Mouse (Mus musculus) megakaryocyte, adult 5-6 weeks (primary cell): Measurements from ENCODE around the gene Ush2a. TPM values are rescaled to one million over a fixed set of nuclear protein-coding genes. Genes with fewer than 3 reads are reported as not detected.

Experiments used
- ATAC-seq: 2 replicates; pipeline ENCODE4 v1.8.0; 2016; ENCODE audit warnings: mild to moderate bottlenecking, inconsistent platforms; ENCODE audit not compliant: poor library complexity, severe bottlenecking
- total RNA-seq, 2 experiments: library from RNA; stranded (forward) in 1 of 2; stranded (reverse) in 1 of 2; fragments of 153-499, 151-499 nt in 1 of 2; fragments of 221-1000, 200-1000 nt in 1 of 2; gene quantifications; 2 replicates each; pipeline versions ENCODE4 v1.2.3 to v1.2.4; 2015 to 2017

Gene Ush2a
- total RNA-seq (2015) (not detected in 2 replicates), total RNA-seq (2017) (not detected in 2 replicates)

DNA sequence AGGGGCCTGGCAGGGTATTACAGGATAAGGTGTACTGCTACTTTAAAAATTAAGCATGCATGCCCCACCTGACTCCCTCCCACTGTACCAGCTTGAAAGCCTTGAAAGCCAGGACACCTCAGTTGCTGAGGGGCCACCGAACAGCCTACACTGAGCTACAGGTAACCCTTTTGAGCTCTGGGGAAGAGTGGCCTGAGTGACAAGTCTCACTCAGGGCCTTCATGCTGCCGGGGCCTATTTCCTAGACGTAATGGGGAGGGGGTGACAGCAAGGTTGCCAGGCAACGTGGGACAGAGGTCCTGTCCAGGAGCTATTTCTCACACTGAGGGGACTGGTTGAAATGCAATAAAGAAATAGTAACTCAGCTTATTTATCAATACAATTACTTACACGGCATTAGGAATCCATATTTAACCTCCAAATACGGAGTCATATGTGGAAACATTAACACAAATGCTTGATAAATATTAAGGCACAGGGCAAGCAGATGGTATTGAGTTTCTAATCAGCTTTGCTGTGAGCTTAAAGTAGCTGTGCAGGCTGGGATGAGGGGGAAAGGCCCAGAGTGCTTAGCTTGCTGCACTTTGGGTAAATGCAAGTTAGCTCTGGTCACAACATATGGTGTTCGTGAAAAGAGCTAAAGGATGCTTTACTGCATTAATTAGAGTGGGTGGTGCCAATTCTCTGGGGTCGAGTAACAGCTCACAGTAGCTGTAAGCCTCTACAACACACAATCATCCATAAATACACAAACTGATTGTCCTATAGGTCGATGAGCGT is at the start of gene Ush2a:
TSS of gene Ush2a (plus strand) at position 121 of the 780 bp plus-strand sequence.
- ATAC-seq: no peak

DNA sequence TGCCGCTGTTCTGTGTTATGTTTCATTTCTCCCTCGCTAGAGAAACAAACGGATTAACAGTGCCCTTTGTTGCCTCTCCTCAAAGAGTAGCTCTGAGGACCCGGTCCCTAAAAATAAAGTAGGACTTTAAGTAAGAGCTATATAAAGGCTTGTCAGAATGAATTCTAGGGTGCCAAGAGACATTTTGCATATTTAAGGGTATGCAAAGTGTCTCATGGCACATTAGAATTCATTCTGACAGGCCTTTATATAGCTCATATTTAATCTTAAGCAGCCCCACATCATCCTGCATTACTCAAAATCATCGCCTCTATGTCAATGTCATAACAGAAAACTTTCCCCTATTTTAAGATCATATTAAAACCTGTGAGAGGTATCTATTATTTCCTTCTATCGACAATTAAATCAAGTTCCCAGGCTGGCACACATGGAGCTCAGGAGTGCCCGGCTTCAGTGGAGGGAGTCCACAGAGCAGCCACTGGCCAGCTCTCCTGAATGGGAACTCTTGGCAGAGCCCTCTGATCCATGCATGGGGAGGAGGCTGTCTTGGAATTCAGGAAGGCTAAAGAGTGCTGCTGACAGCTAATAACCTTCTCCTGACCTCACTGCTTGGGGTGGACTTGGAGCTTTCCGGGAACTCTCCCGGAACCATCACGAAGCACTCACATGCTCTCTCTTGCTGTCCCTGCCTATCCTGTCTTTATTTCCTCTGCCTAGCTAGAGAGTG is 46.8 kb upstream of the Ush2a start:
- no peak for ATAC-seq

DNA sequence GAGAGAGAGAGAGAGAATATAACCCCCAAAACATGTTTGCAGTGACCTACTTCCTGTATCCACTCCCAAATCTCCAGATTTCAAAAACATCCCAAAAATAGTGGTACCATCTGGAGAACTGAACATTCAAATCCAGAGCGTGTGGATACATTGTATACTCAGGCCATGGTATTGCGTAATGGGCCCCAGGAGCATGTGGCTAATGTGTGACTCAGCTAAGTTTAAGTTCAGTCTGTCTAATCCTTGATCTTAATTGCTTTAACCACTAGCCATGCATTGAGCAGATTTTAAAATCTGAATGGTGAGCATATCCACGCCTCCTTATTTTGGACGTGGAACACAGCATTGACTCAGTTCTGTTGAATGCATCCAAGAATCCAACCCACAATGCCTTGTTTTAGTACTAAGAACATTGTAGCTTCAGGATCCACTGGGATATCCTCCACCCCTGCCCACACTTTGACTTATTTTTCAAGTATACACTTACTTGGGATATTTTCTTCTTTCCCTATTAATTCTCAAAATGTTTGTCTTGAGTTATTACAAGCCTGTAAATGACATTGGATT is 40.5 kb upstream of the Ush2a start:
- ATAC-seq: no peak

DNA sequence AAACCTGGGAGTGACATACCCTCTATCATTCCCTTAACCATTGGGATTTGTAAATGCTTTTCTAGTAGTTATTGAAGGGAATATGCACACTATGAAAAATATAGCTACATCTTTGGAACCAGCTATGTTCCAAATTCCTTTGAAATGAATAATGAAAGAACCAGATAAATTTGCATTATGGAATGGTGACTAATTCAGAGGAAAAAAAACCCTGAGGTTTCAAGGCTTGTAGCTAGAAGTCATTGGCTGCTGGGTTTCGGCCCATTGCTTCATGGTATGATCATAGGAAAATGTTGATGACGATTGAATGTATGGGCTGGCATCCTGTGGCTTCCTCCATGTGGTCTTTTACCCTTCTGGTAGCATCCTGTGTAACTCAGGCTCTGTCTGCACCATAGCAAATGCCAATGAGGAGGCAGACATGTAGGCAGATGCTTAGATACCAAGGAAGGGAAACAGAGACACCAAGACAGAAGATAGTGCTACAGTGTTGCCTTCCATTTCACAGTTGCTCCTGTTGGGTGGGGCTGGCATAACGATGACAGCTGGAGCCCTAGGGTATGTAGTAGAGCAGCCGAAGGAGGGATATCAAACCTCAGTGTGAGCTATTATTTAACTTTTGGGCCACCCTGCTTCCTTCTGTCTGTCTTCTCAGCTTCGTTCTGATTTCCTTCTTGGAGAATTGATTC is 28.6 kb upstream of the Ush2a start:
- no peak for ATAC-seq

DNA sequence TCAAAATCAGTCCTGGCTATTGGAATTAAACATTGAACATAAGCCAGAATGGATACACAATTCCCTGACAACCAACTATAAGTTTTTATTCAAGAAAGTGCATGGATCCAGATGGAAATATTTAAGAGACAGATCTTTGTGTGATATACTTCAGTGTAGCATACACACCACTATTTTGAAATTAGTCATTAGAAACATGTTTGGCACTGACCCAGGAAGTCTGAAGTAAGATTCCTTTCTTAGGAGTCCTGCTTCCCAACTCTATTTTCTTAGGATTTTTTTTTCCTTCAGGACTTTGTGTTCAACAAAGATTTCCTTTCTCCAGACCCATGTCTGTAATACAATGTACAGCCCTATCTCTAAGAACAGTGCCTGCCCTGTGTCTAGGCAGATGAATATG is 23.2 kb upstream of the Ush2a start:
- no peak for ATAC-seq

DNA sequence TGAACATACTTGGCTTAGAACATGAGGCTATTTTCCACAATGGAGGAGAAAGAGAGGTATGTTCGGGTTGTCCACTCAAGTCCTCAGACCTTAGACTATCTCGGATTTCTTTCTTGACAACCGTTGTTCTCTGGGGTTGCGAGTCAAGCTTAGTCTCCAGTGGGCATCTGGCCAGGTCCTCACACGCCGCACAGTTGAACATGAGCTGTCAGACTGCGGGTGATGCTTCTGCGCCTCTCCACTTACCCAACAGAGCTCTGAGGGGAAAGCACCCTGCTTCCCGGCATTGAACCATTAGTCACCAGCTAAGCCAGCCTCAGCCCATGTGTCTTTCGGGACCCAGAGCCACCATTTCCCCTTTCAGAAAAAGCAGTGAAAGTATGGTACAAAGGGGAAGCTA is 20.1 kb upstream of the Ush2a start:
- ATAC-seq: no peak

DNA sequence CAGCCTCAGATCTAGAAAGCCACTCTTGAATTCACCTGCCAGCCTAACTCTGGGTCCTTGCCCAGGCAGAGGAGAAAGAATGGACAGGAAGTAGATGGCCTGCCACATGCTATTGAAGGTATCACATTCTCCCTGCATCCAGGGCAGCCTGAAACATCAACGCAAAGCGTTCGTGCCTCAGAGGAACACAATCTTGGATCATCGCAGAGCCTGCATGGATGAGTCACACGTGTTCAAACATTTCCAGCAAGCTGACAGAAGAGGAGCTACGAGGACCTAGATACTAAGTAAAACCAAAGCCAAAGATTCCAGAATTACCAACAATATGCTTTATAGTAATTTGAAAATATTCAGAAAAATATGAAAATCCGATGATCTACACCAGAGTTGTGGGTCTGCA is 4.3 kb upstream of the Ush2a start:
- no peak for ATAC-seq

DNA sequence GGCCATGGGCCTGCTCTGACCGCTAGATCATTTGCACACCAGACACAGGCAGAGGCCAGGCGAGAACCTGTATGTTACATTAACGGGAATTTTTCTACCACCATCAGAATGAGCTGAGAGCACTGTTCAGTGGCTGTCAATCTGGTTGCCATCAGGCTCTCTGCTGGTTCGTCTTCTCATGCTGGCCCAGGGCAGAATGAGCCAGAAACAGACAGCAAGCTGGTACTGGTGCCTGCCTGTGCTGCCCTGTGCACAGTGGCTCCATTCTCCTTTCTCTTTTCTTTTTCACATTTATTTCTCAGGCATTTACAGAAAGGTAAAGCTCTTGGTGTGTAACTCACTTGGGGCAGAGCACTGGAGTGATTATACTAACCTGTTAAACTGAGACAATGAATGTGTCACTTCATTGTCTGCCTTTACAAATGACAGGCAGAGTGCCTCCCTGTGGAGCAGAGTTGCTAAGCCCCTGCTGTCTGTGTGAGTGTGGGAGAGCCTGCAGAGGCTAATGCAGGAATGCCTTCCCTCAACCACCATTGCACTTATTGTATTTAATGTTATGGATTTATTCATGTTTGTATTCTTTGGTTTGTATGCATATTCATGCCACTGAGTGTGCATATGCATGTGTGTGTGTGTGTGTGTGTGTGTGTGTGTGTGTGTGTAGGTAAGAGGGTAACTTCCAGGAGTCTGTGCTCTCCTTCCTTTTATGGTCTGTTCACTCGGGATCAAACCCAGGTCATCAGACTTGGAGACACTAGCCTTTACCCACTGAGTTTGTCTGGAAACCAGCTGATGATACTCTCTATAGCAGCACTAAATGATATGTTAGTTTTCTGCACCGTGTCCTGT is 1.3 kb upstream of the Ush2a start:
- no peak for ATAC-seq

DNA sequence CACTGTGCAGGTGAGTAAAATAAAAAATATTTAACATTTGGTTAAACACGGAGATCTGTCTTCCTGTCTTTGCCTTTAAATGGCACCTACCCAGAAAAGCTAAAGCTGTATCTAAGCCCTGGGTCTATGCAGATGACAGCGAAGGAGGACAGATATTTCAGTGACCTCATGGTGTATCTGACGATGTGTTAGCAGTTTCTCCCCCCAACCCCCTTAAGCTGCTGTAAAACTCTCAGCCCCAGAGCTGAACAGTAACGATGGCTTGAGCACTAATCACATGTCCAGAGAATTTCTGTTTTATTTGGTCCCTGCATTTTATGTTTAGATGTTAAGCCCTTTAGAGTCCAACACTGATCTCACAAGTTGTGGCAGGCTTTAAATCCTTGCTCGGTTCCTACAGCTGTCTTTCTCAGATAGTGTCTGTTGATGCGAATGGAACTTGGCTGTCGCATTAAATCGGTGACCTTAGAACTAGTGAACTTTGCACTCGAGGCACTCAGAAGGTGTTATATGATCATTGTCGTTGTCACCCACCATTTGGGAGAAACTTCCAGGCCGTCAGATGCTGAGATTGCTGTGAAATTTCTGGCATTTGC is 5.4 kb downstream of the Ush2a start:
- no peak for ATAC-seq

DNA sequence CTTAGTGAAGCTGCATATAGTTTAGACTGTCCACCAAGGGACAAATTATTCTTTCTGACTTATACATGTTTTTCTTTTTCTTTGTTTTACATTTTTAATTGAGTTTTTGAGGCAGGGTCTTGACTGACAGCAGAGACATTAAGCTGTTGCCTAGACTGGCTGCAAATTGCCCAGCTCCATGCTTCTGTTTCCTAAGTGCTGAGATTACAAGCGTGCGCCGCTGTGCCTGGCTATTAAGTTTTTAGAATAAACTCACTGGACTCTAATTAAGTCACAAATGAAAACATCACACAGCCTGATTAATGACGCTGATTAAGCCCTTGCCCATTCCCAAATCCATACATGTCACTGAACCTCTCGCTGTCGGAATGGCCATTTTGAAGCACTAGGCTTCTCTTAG is 7.2 kb downstream of the Ush2a start:
- no peak for ATAC-seq

DNA sequence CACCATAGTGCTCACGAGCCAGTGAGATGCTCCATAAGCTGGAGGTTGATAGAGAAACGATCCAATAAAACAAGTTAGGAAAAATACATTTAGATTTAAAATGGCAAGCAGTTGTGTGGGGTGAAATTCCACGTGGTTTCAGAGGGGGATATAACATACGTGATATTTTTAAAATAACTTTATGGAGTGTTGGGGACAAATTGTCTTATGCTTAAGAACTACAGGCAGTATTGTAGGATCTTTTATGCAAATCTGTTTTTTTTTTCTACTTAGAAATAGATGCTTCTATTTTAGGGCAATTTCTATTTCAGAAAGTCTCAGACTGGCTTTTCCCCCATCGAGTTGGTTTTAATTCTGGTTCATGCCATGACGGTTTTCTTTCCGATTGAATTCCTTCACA is 51.5 kb downstream of the Ush2a start:
- no peak for ATAC-seq

DNA sequence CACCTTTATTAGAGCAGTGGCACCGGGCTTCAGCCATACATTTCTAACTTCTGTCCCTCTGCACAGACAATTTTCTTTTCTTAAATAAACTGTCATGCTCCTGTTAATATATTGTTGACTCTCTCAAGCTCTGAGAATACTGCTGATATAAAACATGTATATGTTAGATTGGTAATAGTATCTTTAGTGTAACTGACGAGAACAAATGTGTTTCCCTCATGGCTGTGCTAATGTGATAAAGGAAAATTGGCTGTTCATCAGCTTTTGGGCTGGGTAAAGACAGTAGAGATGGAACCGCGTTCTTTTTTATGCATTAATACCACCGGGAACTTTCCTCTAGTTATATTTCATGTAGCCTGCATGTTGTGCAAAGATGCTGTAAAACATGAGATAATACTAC is 54.8 kb downstream of the Ush2a start:
- ATAC-seq: no peak

DNA sequence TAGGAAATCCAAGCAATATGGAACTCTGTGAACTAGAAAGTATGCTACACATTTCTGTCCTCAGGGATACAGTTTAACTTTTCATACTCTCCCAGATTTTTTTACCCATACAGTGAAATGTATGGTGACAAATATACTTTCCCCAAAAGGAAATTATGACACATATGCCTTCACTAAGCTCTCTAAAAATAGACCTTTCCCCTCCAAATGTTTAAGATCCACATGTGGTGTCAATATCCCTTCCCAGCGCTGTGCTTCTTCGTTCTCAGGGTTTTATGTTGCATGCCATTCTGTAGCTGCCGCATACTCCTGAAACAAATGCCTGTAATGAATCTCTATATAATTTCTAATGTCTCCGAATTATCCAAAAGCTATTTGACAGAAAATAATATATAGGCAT is 58.4 kb downstream of the Ush2a start:
- no peak for ATAC-seq

DNA sequence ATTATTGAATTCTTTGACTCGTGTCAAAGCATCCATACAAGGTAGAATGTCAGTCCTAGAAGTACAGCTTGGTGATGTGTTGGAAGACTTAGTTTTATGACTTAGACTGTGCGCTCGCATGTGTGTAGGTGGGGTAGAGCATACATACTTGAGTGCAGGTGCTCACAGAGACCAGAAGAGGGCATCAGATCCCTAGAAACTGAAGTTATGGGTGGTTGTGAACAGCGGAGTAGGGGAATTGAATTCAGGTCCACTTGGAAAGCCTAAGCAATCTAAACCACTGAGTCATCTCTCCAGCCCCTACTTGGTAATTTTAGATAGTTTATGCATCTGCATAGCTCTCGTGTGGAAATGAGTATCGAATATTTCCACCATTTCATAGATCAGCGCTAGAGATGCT is 59.7 kb downstream of the Ush2a start:
- ATAC-seq: no peak

DNA sequence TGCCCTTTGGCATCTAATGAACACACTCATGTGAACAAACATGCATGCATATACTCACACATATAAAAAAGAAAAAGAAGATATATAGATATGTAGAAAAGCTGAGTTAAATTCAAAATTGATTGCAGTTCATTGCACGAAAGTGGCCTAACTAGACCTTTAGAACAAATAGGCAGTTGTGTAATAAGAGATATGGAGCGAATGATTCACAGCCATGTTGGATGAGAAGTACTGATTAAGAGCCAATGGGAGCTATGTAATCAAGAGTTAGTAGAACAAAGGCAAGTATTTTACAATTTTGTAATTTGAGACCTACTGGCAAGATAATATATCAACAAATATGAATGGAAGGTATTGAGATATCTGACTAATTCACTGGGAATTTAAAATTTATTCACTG is 68.6 kb downstream of the Ush2a start:
- ATAC-seq: no peak

DNA sequence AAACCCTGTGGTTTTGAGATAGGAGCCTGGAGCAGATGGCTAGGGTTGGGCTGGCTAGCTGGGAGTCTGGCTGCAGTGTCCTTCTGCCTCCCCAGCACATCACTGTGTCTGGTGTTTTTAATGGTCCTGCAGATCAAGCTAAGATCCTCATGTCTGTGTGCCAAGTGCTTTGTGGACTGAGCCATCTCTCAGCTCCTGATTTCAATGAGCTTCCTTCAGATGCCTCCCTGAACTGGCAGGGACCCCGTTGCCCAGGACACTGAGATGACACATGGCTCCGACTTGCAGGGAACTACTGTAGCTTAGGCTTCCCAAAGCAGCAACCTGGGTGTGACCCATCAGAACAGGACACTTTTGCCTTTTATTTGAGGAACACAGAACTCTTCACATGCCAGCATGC is 72.1 kb downstream of the Ush2a start:
- ATAC-seq: no peak

DNA sequence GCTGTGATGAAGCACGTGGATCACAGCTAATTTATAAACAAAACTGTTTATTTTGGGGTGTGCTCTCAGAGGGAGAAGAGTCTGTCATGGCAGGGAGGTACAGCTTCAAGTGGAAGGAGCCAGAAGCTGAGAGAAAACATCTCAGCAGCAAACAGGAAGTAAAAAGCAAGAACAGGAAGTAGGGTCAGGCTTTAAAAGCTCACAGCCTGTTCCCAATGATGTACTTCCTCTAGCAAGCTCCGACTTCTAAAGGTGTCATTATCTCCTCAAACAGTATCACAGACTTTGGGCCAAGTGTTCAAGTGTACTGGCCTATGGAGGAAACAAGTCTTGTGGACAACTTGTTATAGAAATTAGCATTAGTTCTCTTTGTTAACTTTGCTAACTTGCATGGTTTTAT is 85.9 kb downstream of the Ush2a start:
- no peak for ATAC-seq

DNA sequence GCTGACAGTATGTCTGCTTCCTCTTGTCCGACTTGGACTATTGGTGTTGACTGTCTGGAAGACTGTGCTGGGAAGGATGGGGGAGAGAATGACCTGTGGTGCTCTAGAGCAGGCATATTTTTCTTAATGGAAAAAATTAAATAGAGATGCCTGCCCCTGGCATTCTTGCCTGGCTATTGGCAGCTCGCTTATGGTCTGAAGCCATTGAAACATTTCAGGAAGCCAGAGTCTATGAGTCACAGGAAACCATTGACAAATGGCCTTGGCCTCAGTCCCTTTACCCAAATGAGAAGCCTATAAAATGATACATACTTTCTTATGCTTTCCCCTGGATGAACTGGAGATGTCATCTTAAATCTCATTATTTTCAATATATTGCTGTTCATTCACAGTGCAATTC is 92.9 kb downstream of the Ush2a start:
- ATAC-seq: no peak

DNA sequence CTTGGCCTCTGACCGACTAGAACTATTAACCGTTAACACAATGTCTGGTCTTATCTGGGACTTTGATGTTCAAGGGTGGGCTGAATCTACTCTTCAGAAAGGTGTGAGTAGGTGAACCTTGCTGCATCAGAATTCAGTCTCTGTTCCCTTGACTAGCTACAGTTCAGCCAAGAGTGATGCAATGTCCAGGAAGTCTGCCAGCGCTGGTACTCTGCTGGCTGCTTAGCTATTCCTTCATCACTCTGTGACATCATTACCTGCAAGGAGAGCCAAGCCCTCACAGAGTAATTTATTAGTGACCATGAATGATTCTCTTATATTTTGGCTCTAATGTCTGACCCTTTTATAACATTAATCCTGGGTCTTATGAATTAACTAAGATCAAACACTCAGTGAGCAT is 101.7 kb downstream of the Ush2a start:
- ATAC-seq: no peak

DNA sequence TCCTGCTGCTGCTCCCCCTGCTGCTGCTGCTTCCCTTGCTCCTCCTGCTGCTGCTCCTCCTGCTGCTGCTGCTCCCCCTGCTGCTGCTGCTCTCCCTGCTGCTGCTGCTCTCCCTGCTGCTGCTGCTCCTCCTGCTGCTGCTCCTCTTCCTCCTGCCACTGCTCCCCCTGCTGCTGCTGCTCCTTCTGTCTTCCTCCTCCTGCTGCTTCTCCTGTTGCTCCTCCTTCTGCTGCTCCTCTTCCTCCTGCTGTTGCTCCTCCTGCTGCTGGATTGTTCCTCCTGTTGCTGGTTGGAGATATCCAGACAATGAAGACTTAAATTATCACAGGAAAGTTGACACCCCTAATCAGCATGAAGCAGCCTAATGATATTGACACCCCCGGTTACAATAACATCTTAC is 123.4 kb downstream of the Ush2a start:
- ATAC-seq: no peak
